In genomic region chr11:69410310-69411072, GRCm38 (mm10) we compare ENCODE assay signal across 8 mouse cellular contexts. TPM values are rescaled to one million over a fixed set of nuclear protein-coding genes. Genes with fewer than 3 reads are reported as not detected.
DNase-seq lines count a peak whose midpoint lies in the region; ATAC-seq and TF ChIP-seq lines count a peak whose summit lies in the region.

No protein-coding gene starts in this region.

- peaks cover 66% of the 10 kb centered on the region for H3K4me1 ChIP-seq in embryonic facial prominence, embryonic 15.5 days
- peaks cover 37 to 44% of the 10 kb centered on the region in 2 experiments for H3K4me1 ChIP-seq in heart, embryonic 14.5 days (ENCODE audit: control insufficient read depth in 2 of 2, insufficient read depth in 2 of 2, low read length in 2 of 2)
- peaks cover 63% of the 10 kb centered on the region for H3K4me1 ChIP-seq in kidney, embryonic 15.5 days
- peaks cover 19% of the 10 kb centered on the region for H3K4me1 ChIP-seq in lung, adult 2 months (ENCODE audit: control insufficient read depth, insufficient read depth, low read length)
- peaks cover 45% of the 10 kb centered on the region for H3K4me1 ChIP-seq in neural tube, embryonic 14.5 days (ENCODE audit: control insufficient read depth, insufficient read depth, low read length)

- peak overlapping the region; percentile 75 for H3K4me3 ChIP-seq in embryonic facial prominence, embryonic 15.5 days (replicated peaks)
- H3K4me3 ChIP-seq in heart, embryonic 14.5 days (ENCODE audit: control insufficient read depth in 1 of 2, insufficient read depth in 1 of 2, low read depth in 1 of 2, low read length in 2 of 2) = peak overlapping the region; percentile 75
- H3K4me3 ChIP-seq in kidney, embryonic 15.5 days (replicated peaks) = peak overlapping the region; percentile 77
- peak overlapping the region; percentile 90 for H3K4me3 ChIP-seq in lung, adult 2 months (replicated peaks; ENCODE audit: extremely low read depth, low read depth, low read length)
- H3K4me3 ChIP-seq in neural tube, embryonic 14.5 days (ENCODE audit: low read depth, low read length) = peak overlapping the region; percentile 83

- WGBS in embryonic facial prominence, embryonic 15.5 days = under 1% methylated on average over 41 of the region's 41 CpGs
- WGBS in heart, embryonic 14.5 days = 1% methylated on average over 41 of the region's 41 CpGs
- WGBS in kidney, embryonic 15.5 days = under 1% methylated on average over 41 of the region's 41 CpGs
- under 1% methylated on average over 41 of the region's 41 CpGs for WGBS in lung, adult 2 months
- WGBS in neural tube, embryonic 14.5 days = under 1% methylated on average over 41 of the region's 41 CpGs

- TF ChIP-seq POLR2A in lung, adult 2 months (IDR thresholded peaks at IDR 0.05; ENCODE audit: borderline replicate concordance, extremely low read depth, low read depth, low read length) = peak; percentile 32; the same call in 1 of the 2 replicates

- peak; percentile 31 for DNase-seq in urinary bladder, postnatal 10 days (ENCODE audit: low spot score)
- no peak for DNase-seq in urinary bladder, postnatal 4 days (ENCODE audit: low spot score in 2 of 2)
- DNase-seq in lung, adult 2 months = peak; percentile 73
- no peak for DNase-seq in cerebellum, adult 11 months

- ATAC-seq in embryonic facial prominence, embryonic 15.5 days (ENCODE audit: insufficient number of reproducible peaks, low FRiP score, low TSS enrichment, low read depth) = 0 out of 2 replicates have a peak, but pooled peaks have one; percentile 3
- peak; percentile 0; the same call in 1 of the 2 replicates for ATAC-seq in heart, embryonic 14.5 days (ENCODE audit: insufficient number of reproducible peaks, insufficient read depth, low FRiP score, low read depth)
- ATAC-seq in kidney, embryonic 15.5 days (replicated peaks; ENCODE audit: low FRiP score) = peak; percentile 8
- ATAC-seq in neural tube, embryonic 14.5 days (ENCODE audit: low read depth) = peak; percentile 7

- no peaks in the 10 kb centered on the region for H3K27me3 ChIP-seq in embryonic facial prominence, embryonic 15.5 days
- no peaks in the 10 kb centered on the region for H3K27me3 ChIP-seq in heart, embryonic 14.5 days (ENCODE audit: control insufficient read depth, insufficient read depth, low read length)
- no peaks in the 10 kb centered on the region for H3K27me3 ChIP-seq in kidney, embryonic 15.5 days
- no peaks in the 10 kb centered on the region for H3K27me3 ChIP-seq in neural tube, embryonic 14.5 days (ENCODE audit: control insufficient read depth, insufficient read depth, low read length)

- peak overlapping the region; percentile 94 for H3K4me2 ChIP-seq in embryonic facial prominence, embryonic 15.5 days (replicated peaks)
- H3K4me2 ChIP-seq in heart, embryonic 14.5 days (ENCODE audit: low read length) = peak overlapping the region; percentile 77
- H3K4me2 ChIP-seq in kidney, embryonic 15.5 days = peak overlapping the region; percentile 95
- peak overlapping the region; percentile 99 for H3K4me2 ChIP-seq in neural tube, embryonic 14.5 days (ENCODE audit: low read depth, low read length)

- H3K36me3 ChIP-seq in embryonic facial prominence, embryonic 15.5 days = peaks cover 31% of the 10 kb centered on the region
- peaks cover 44% of the 10 kb centered on the region for H3K36me3 ChIP-seq in heart, embryonic 14.5 days (ENCODE audit: control insufficient read depth, insufficient read depth, low read length)
- peaks cover 45% of the 10 kb centered on the region for H3K36me3 ChIP-seq in kidney, embryonic 15.5 days
- H3K36me3 ChIP-seq in neural tube, embryonic 14.5 days (ENCODE audit: control insufficient read depth, insufficient read depth, low read length) = peaks cover 33% of the 10 kb centered on the region

- TF ChIP-seq CTCF in lung, adult 2 months (IDR thresholded peaks at IDR 0.05; ENCODE audit: insufficient read depth, low read length) = no peak

- peak overlapping the region; percentile 98 for H3K27ac ChIP-seq in embryonic facial prominence, embryonic 15.5 days (replicated peaks)
- peak overlapping the region; percentile 98 to 99 for H3K27ac ChIP-seq in heart, embryonic 14.5 days (replicated peaks in 1 of 2; ENCODE audit: control insufficient read depth in 1 of 2, insufficient read depth in 1 of 2, low read depth in 2 of 2, low read length in 2 of 2)
- peak overlapping the region; percentile 97 for H3K27ac ChIP-seq in kidney, embryonic 15.5 days
- H3K27ac ChIP-seq in neural tube, embryonic 14.5 days (ENCODE audit: low read depth, low read length) = peak overlapping the region; percentile 91

- no peaks in the 10 kb centered on the region for H3K9me3 ChIP-seq in embryonic facial prominence, embryonic 15.5 days (replicated peaks)
- no peaks in the 10 kb centered on the region for H3K9me3 ChIP-seq in heart, embryonic 14.5 days (ENCODE audit: control insufficient read depth, low read length)
- no peaks in the 10 kb centered on the region for H3K9me3 ChIP-seq in kidney, embryonic 15.5 days (replicated peaks)
- H3K9me3 ChIP-seq in neural tube, embryonic 14.5 days (ENCODE audit: control insufficient read depth, low read length) = no peaks in the 10 kb centered on the region

- peak overlapping the region; percentile 84 for H3K9ac ChIP-seq in embryonic facial prominence, embryonic 15.5 days
- peak overlapping the region; percentile 94 for H3K9ac ChIP-seq in heart, embryonic 14.5 days (ENCODE audit: low read length)
- peak overlapping the region; percentile 83 for H3K9ac ChIP-seq in kidney, embryonic 15.5 days
- peak overlapping the region; percentile 87 for H3K9ac ChIP-seq in neural tube, embryonic 14.5 days (replicated peaks; ENCODE audit: low read depth, low read length)

RNA-seq across cellular contexts. Expression of gene Kdm6b, which starts 3.0 kb away (rescaled TPM):
- 35.5 and 37.2 TPM in 2 replicates for polyA plus RNA-seq in embryonic facial prominence, embryonic 15.5 days (2015; fragmentation: Nextera tagmentation; extraction: Ambion mirVana)
- polyA plus RNA-seq in heart, embryonic 14.5 days (2014; fragmentation: Nextera tagmentation; extraction: Ambion mirVana) = 18.0 and 22.0 TPM in 2 replicates
- 32.6 and 33.0 TPM in 2 replicates for polyA plus RNA-seq in kidney, embryonic 15.5 days (2015; fragmentation: Nextera tagmentation; extraction: Ambion mirVana)
- 19.4 and 21.0 TPM in 2 replicates for polyA plus RNA-seq in lung, adult 2 months (2012; rRNA removed)
- polyA plus RNA-seq in neural tube, embryonic 14.5 days (2014; fragmentation: Nextera tagmentation; extraction: Ambion mirVana) = 36.1 and 37.5 TPM in 2 replicates

RNA-seq across cellular contexts. Expression of gene Tmem88, which starts 12.5 kb away (rescaled TPM):
- 19.5 and 20.0 TPM in 2 replicates for polyA plus RNA-seq in embryonic facial prominence, embryonic 15.5 days (2015; fragmentation: Nextera tagmentation; extraction: Ambion mirVana)
- polyA plus RNA-seq in heart, embryonic 14.5 days (2014; fragmentation: Nextera tagmentation; extraction: Ambion mirVana) = 43.1 and 46.7 TPM in 2 replicates
- polyA plus RNA-seq in kidney, embryonic 15.5 days (2015; fragmentation: Nextera tagmentation; extraction: Ambion mirVana) = 41.9 and 44.3 TPM in 2 replicates
- polyA plus RNA-seq in lung, adult 2 months (2012; rRNA removed) = 37.8 and 63.1 TPM in 2 replicates
- polyA plus RNA-seq in neural tube, embryonic 14.5 days (2014; fragmentation: Nextera tagmentation; extraction: Ambion mirVana) = 2.3 and 5.3 TPM in 2 replicates

RNA-seq across cellular contexts. Expression of gene Cyb5d1, which starts 15.1 kb away (rescaled TPM):
- polyA plus RNA-seq in embryonic facial prominence, embryonic 15.5 days (2015; fragmentation: Nextera tagmentation; extraction: Ambion mirVana) = 32.6 and 40.9 TPM in 2 replicates
- polyA plus RNA-seq in heart, embryonic 14.5 days (2014; fragmentation: Nextera tagmentation; extraction: Ambion mirVana) = 19.9 and 22.1 TPM in 2 replicates
- 30.2 and 30.5 TPM in 2 replicates for polyA plus RNA-seq in kidney, embryonic 15.5 days (2015; fragmentation: Nextera tagmentation; extraction: Ambion mirVana)
- polyA plus RNA-seq in lung, adult 2 months (2012; rRNA removed) = 21.9 and 24.7 TPM in 2 replicates
- 21.3 and 29.9 TPM in 2 replicates for polyA plus RNA-seq in neural tube, embryonic 14.5 days (2014; fragmentation: Nextera tagmentation; extraction: Ambion mirVana)

RNA-seq across cellular contexts. Expression of gene Naa38, which starts 15.2 kb away (rescaled TPM):
- 150 and 158 TPM in 2 replicates for polyA plus RNA-seq in embryonic facial prominence, embryonic 15.5 days (2015; fragmentation: Nextera tagmentation; extraction: Ambion mirVana)
- polyA plus RNA-seq in heart, embryonic 14.5 days (2014; fragmentation: Nextera tagmentation; extraction: Ambion mirVana) = 158 and 174 TPM in 2 replicates
- polyA plus RNA-seq in kidney, embryonic 15.5 days (2015; fragmentation: Nextera tagmentation; extraction: Ambion mirVana) = 153 and 155 TPM in 2 replicates
- polyA plus RNA-seq in lung, adult 2 months (2012; rRNA removed) = 129 and 141 TPM in 2 replicates
- polyA plus RNA-seq in neural tube, embryonic 14.5 days (2014; fragmentation: Nextera tagmentation; extraction: Ambion mirVana) = 112 and 132 TPM in 2 replicates

RNA-seq across cellular contexts. Expression of gene Chd3, which starts 41.3 kb away (rescaled TPM):
- polyA plus RNA-seq in embryonic facial prominence, embryonic 15.5 days (2015; fragmentation: Nextera tagmentation; extraction: Ambion mirVana) = 88.3 and 91.8 TPM in 2 replicates
- polyA plus RNA-seq in heart, embryonic 14.5 days (2014; fragmentation: Nextera tagmentation; extraction: Ambion mirVana) = 16.5 TPM in 2 replicates
- 54.8 and 62.8 TPM in 2 replicates for polyA plus RNA-seq in kidney, embryonic 15.5 days (2015; fragmentation: Nextera tagmentation; extraction: Ambion mirVana)
- polyA plus RNA-seq in lung, adult 2 months (2012; rRNA removed) = 120 and 135 TPM in 2 replicates
- 86.0 and 89.6 TPM in 2 replicates for polyA plus RNA-seq in neural tube, embryonic 14.5 days (2014; fragmentation: Nextera tagmentation; extraction: Ambion mirVana)

Comparison
In these comparisons a context has a peak if more than half of its experiments do, and no peak if none do; other contexts are left out.
1. DNase-seq: peak in urinary bladder, postnatal 10 days (single experiment) and lung, adult 2 months (single experiment); none in urinary bladder, postnatal 4 days (0 of 2) and cerebellum, adult 11 months (single experiment).
2. Peak in every context shown above with its lines, with median percentiles within 50 percentile points of each other: ATAC-seq, H3K27ac ChIP-seq, H3K4me2 ChIP-seq, H3K4me3 ChIP-seq and H3K9ac ChIP-seq.